ENCODE assay signal across 19 mouse cellular contexts in the genomic region with DNA sequence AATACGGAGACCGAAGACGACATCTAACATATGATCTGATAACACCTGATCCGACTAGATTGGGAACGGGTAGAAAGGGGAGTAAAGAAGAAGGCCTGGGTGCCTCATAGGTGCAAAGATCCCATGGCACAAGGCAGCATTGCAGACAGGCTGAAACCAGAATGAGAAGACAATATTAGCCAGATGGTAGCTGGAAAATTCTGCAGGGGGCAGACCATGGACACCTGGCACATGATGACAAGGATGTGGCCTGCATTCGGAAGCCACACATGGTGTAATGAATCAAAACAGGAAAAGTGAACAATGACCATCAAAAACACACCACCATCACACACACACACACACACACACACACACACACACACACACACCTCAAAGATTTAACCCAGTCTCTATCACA. TPM values are rescaled to one million over a fixed set of nuclear protein-coding genes. Genes with fewer than 3 reads are reported as not detected.
A peak's percentile ranks its signal among the peaks of the same experiment; 100 is the strongest.
DNase-seq lines count a peak whose midpoint lies in the region; ATAC-seq and TF ChIP-seq lines count a peak whose summit lies in the region.
"Had no signal": no experiment of that assay in that cellular context is flagged by ENCODE, and none has a peak within 500 bp of the region (broad histone marks: within the 10 kb centered on the region; RNA-seq: fewer than 3 reads in every experiment).

No protein-coding gene starts in this region.

- no peak overlapping the region for H3K4me2 ChIP-seq in midbrain, postnatal 0 days (ENCODE audit: low read depth, low read length, poor library complexity, severe bottlenecking)
- H3K4me2 ChIP-seq in midbrain, embryonic 11.5 days, result no peak overlapping the region
- H3K4me2 ChIP-seq: embryonic facial prominence, embryonic 13.5 days; forebrain, embryonic 13.5 days; heart, embryonic 12.5 days; hindbrain, embryonic 12.5 days had no signal

- no peak for TF ChIP-seq CTCF in midbrain, postnatal 0 days (IDR thresholded peaks at IDR 0.05)

- no peak overlapping the region for H3K9ac ChIP-seq in midbrain, postnatal 0 days (replicated peaks; ENCODE audit: low read length, poor library complexity, severe bottlenecking)
- H3K9ac ChIP-seq in midbrain, embryonic 11.5 days (ENCODE audit: low read length), result no peak overlapping the region
- H3K9ac ChIP-seq: embryonic facial prominence, embryonic 13.5 days; forebrain, embryonic 13.5 days; forebrain, postnatal 0 days; heart, embryonic 12.5 days; hindbrain, embryonic 12.5 days had no signal

- no peak for ATAC-seq in midbrain, postnatal 0 days (ENCODE audit: low FRiP score)
- no peak for ATAC-seq in midbrain, embryonic 11.5 days (ENCODE audit: low FRiP score)
- ATAC-seq: forebrain, embryonic 13.5 days; forebrain, postnatal 0 days; inflammation-experienced regulatory T-cells, adult 6 months; intestine, postnatal 0 days had no signal

- 87% methylated on average over 6 of the region's 6 CpGs for WGBS in midbrain, postnatal 0 days
- 94% methylated on average over 6 of the region's 6 CpGs for WGBS in midbrain, embryonic 11.5 days

- H3K27ac ChIP-seq in midbrain, postnatal 0 days (ENCODE audit: low read depth, low read length), result no peak overlapping the region
- no peak overlapping the region for H3K27ac ChIP-seq in midbrain, embryonic 11.5 days (ENCODE audit: low read depth, low read length)
- H3K27ac ChIP-seq: embryonic facial prominence, embryonic 13.5 days; forebrain, embryonic 13.5 days; hindbrain, embryonic 12.5 days had no signal

- DNase-seq in midbrain, postnatal 0 days (ENCODE audit: low spot score), result peak; percentile 25
- DNase-seq in midbrain, embryonic 11.5 days (ENCODE audit: low spot score, missing footprints), result no peak
- peak; percentile 59 to 65 for DNase-seq in cerebellum, adult 18-20 months
- peak; percentile 77 for DNase-seq in cerebellum, adult 9-11 months
- peak; percentile 54 for DNase-seq in cerebellum, postnatal 36 days
- DNase-seq in c-Kit-positive CD71-positive TER-119-positive erythroid progenitor cells, embryonic 14.5 days (ENCODE audit: low spot score), result no peak
- DNase-seq in heart, postnatal 10 days, result no peak
- no peak for DNase-seq in right cerebral cortex, postnatal 36 days (ENCODE audit: low spot score in 2 of 2)
- DNase-seq: adrenal gland, postnatal 25 days; forebrain, postnatal 0 days; gastrocnemius, postnatal 14 days; heart, postnatal 4 days had no signal

- intact Hi-C loops in heart, postnatal 10 days (cut with DNase I), result no loop called here

- H3K9me3 ChIP-seq in midbrain, postnatal 0 days (ENCODE audit: low read length), result no peaks in the 10 kb centered on the region
- no peaks in the 10 kb centered on the region for H3K9me3 ChIP-seq in midbrain, embryonic 11.5 days (ENCODE audit: control insufficient read depth, low read length)
- H3K9me3 ChIP-seq: embryonic facial prominence, embryonic 13.5 days; forebrain, embryonic 13.5 days; heart, embryonic 12.5 days; hindbrain, embryonic 12.5 days had no signal

- H3K4me1 ChIP-seq in midbrain, postnatal 0 days (ENCODE audit: insufficient read depth, low read length), result no peaks in the 10 kb centered on the region
- 0 out of 2 replicates have a peak, but pooled peaks cover 2% of the 10 kb centered on the region for H3K4me1 ChIP-seq in midbrain, embryonic 11.5 days (ENCODE audit: control insufficient read depth, insufficient read depth, low read length)
- H3K4me1 ChIP-seq: embryonic facial prominence, embryonic 13.5 days; forebrain, embryonic 13.5 days; heart, embryonic 12.5 days had no signal

- H3K36me3 ChIP-seq in midbrain, postnatal 0 days (ENCODE audit: insufficient read depth, low read length), result no peaks in the 10 kb centered on the region
- no peaks in the 10 kb centered on the region for H3K36me3 ChIP-seq in midbrain, embryonic 11.5 days (ENCODE audit: control insufficient read depth, insufficient read depth, low read length)
- H3K36me3 ChIP-seq: embryonic facial prominence, embryonic 13.5 days; heart, embryonic 12.5 days; hindbrain, embryonic 12.5 days had no signal

- no peak overlapping the region for H3K4me3 ChIP-seq in midbrain, postnatal 0 days (ENCODE audit: low read depth, low read length)
- H3K4me3 ChIP-seq in midbrain, embryonic 11.5 days (ENCODE audit: low read depth, low read length), result no peak overlapping the region
- H3K4me3 ChIP-seq: embryonic facial prominence, embryonic 13.5 days; forebrain, embryonic 13.5 days; heart, embryonic 12.5 days; hindbrain, embryonic 12.5 days had no signal

- no peaks in the 10 kb centered on the region for H3K27me3 ChIP-seq in midbrain, postnatal 0 days (ENCODE audit: insufficient read depth, low read length)
- no peaks in the 10 kb centered on the region for H3K27me3 ChIP-seq in midbrain, embryonic 11.5 days (ENCODE audit: control insufficient read depth, insufficient read depth, low read length)
- H3K27me3 ChIP-seq: embryonic facial prominence, embryonic 13.5 days; forebrain, embryonic 13.5 days; heart, embryonic 12.5 days; hindbrain, embryonic 12.5 days had no signal

RNA-seq across cellular contexts. Expression of a gene that starts 52.3 kb away (rescaled TPM):
- 2.5 and 3.0 TPM in 2 replicates for total RNA-seq in midbrain, postnatal 0 days (2014; rRNA removed)
- 4.0 and 4.3 TPM in 2 replicates for polyA plus RNA-seq in midbrain, postnatal 0 days (2015; fragmentation: Nextera tagmentation; extraction: Ambion mirVana)
- polyA plus RNA-seq in midbrain, embryonic 11.5 days (2014; fragmentation: Nextera tagmentation; extraction: Ambion mirVana), result 0.74 and 0.75 TPM in 2 replicates
- total RNA-seq in heart, postnatal 10 days (2021), result 10 to 100 TPM in 1 of 2 experiments, 1 to 10 TPM in 1; 8.6 to 13.0 TPM
- total RNA-seq: ES-E14 had no signal
- polyA plus RNA-seq: inflammation-experienced regulatory T-cells, adult 6 months had no signal

RNA-seq across cellular contexts. Expression of a gene that starts 55.4 kb away (rescaled TPM):
- total RNA-seq in midbrain, postnatal 0 days (2014; rRNA removed), result 19.9 and 21.2 TPM in 2 replicates
- 13.8 and 14.1 TPM in 2 replicates for polyA plus RNA-seq in midbrain, postnatal 0 days (2015; fragmentation: Nextera tagmentation; extraction: Ambion mirVana)
- polyA plus RNA-seq in midbrain, embryonic 11.5 days (2014; fragmentation: Nextera tagmentation; extraction: Ambion mirVana), result 2.4 and 3.1 TPM in 2 replicates
- total RNA-seq in heart, postnatal 10 days (2021), result 1 to 10 TPM; 6.1 to 7.3 TPM
- polyA plus RNA-seq: inflammation-experienced regulatory T-cells, adult 6 months had no signal

Comparison
In these comparisons a context has a peak if more than half of its experiments do, and no peak if none do; other contexts are left out.
1. DNase-seq: peak in midbrain, postnatal 0 days (single experiment), cerebellum, adult 18-20 months (2 of 2), cerebellum, adult 9-11 months (single experiment) and cerebellum, postnatal 36 days (2 of 2); none in midbrain, embryonic 11.5 days (single experiment), c-Kit-positive CD71-positive TER-119-positive erythroid progenitor cells, embryonic 14.5 days (single experiment), heart, postnatal 10 days (0 of 2) and right cerebral cortex, postnatal 36 days (0 of 2).